Mouse (Mus musculus) stomach, embryonic 14.5 days (tissue): ENCODE measurements around the gene Hipk2. TPM values are rescaled to one million over a fixed set of nuclear protein-coding genes. Genes with fewer than 3 reads are reported as not detected.

Experiments used
- ATAC-seq: fragments of 200-750 bp; cut with Nextera tagmentation; 2 replicates; pipeline ENCODE4 v1.8.0; 2017; ENCODE audit warnings: low read depth, moderate TSS enrichment; ENCODE audit not compliant: insufficient number of reproducible peaks, insufficient read depth, low FRiP score
- H3K27ac ChIP-seq: fragments of 300-500 bp; sonication (generic); 2 replicates; pipeline ENCODE4 v1.5.1; 2014; ENCODE audit warnings: mild to moderate bottlenecking, low read length, moderate library complexity, mixed read lengths
- H3K27me3 ChIP-seq: fragments of 300-500 bp; sonication (generic); 2 replicates; pipeline ENCODE4 v1.6.1; 2014; ENCODE audit warnings: low read length, control low read depth, mixed read lengths; ENCODE audit not compliant: control insufficient read depth, insufficient read depth
- H3K36me3 ChIP-seq: fragments of 300-500 bp; sonication (generic); 2 replicates; pipeline ENCODE4 v1.6.1; 2014; ENCODE audit warnings: mild to moderate bottlenecking, control low read depth, low read length, moderate library complexity, mixed read lengths; ENCODE audit not compliant: control insufficient read depth, insufficient read depth
- H3K4me1 ChIP-seq: fragments of 300-500 bp; sonication (generic); 2 replicates; pipeline ENCODE4 v1.6.1; 2014; ENCODE audit warnings: low read length, control low read depth, mixed read lengths; ENCODE audit not compliant: control insufficient read depth, insufficient read depth
- H3K4me2 ChIP-seq: fragments of 300-500 bp; sonication (generic); replicated peaks from 2 replicates; pipeline ENCODE4 v1.6.1; 2014; ENCODE audit warnings: low read depth, low read length, control low read depth
- H3K4me3 ChIP-seq: fragments of 300-500 bp; sonication (generic); 2 replicates; pipeline ENCODE4 v1.5.1; 2014; ENCODE audit warnings: low read depth, low read length, control low read depth
- H3K9ac ChIP-seq: fragments of 300-500 bp; sonication (generic); replicated peaks from 2 replicates; pipeline ENCODE4 v1.6.1; 2014; ENCODE audit warnings: low read depth, mild to moderate bottlenecking, control low read depth, low read length, moderate library complexity, mixed read lengths
- H3K9me3 ChIP-seq: fragments of 300-500 bp; sonication (generic); 2 replicates; pipeline ENCODE4 v1.6.1; 2016; ENCODE audit warnings: low read depth, low read length, control low read depth; ENCODE audit not compliant: control insufficient read depth
- WGBS: fragments of 180-500 bp; shearing (Covaris S2); extraction: QIAGEN DNeasy Blood & Tissue Kit; methylation state at CpG from one replicate; pipeline ENCODE4 v1.1.7; 2014; 5-methylcytosine and 5-hydroxymethylcytosine counted together
- polyA plus RNA-seq: library from polyadenylated mRNA; unstranded; fragments of >200 nt; fragmentation: Nextera tagmentation; extraction: Ambion mirVana; gene quantifications from 2 replicates; pipeline ENCODE4 v1.2.1, GENCODE M21; 2014

Hipk2 gene
- polyA plus RNA-seq, 1 experiment from 2014 or later: 34.3 TPM

DNA sequence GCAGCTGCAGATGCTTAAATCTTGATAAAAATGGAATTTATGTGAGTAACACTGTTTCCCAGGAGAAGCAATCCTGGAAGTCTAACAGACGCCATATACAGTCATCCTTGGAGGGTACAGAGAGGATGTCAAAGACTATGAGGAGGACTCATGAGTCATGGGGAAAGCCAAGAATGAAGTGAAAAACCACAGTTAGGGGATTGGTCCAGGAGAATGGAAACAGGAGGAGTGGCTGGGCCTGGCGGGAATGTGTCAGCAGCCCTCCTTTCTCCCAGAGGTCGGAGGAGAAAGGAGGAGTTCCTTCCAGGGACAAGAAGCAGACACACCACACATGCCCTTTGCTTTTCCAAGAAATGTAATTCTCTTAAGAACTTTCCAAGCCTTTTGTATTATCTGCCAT is 46.5 kb downstream of the Hipk2 start:
- 59% methylated on average over 3 of the region's 3 CpGs for WGBS

DNA sequence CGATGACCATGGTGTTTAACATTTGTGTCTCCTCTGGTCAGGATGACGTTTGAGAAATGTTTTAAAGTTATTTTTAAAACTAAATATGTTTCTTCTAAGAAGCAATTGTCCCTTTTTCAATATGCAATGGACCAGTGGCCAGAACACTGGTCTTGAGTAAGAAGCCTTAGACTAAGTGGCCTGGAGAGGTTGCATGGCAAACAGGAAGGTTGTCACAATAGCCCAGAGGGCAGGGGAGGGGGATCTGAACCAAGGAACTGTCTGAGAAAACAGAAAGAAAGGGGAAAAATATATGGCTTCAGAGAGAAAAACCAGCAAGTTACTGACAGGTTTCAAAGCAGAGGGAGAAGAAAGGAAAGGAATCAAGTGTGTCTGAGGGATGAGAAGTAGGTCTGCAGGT is 47.8 kb downstream of the Hipk2 start:
- no peak overlapping the region for H3K9ac ChIP-seq
- H3K4me1 ChIP-seq: peaks cover 6% of the 10 kb centered on the region; the same call in 1 of the 2 replicates
- no peak for ATAC-seq
- no peak overlapping the region for H3K4me3 ChIP-seq
- no peak overlapping the region for H3K4me2 ChIP-seq
- H3K9me3 ChIP-seq: no peaks in the 10 kb centered on the region
- H3K27ac ChIP-seq: no peak overlapping the region
- no peaks in the 10 kb centered on the region for H3K36me3 ChIP-seq
- H3K27me3 ChIP-seq: no peaks in the 10 kb centered on the region
- WGBS: 68% methylated on average over 2 of the region's 2 CpGs

More for the DNA sequence above, 46.5 kb downstream of the Hipk2 start:
- H3K27me3 ChIP-seq: no peaks in the 10 kb centered on the region
- ATAC-seq: no peak
- no peaks in the 10 kb centered on the region for H3K36me3 ChIP-seq
- H3K4me2 ChIP-seq: no peak overlapping the region
- H3K9ac ChIP-seq: no peak overlapping the region
- H3K27ac ChIP-seq: no peak overlapping the region
- H3K9me3 ChIP-seq: no peaks in the 10 kb centered on the region
- no peak overlapping the region for H3K4me3 ChIP-seq
- peaks cover 6% of the 10 kb centered on the region; the same call in 1 of the 2 replicates for H3K4me1 ChIP-seq

DNA sequence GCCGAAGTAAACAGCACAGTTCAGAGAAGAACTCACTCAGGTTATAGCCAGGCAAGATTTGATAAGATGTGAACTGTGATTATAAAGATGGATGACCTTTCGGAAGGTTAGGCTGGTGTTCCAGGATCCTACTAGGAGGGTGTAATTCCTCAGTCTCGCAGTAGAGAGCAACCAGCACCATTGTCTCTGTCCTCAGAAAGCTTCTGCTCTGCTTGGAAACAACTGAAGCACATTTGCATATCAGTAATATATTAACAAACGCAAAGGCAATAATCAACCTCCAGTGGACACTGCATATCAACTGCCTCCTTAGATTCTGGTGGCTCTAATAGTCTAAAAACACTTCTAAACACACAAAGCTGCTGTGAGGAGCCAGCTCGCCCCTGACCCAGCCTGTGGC is 48.5 kb downstream of the Hipk2 start:
- Histone ChIP-seq H3K4me1 (peaks cover 6% of the 10 kb centered on the region; the same call in 1 of the 2 replicates), H3K4me2 (no peak overlapping the region), H3K27me3 (no peaks in the 10 kb centered on the region), H3K36me3 (no peaks in the 10 kb centered on the region), H3K27ac (no peak overlapping the region), H3K4me3 (no peak overlapping the region), H3K9ac (no peak overlapping the region), H3K9me3 (no peaks in the 10 kb centered on the region)
- no peak for ATAC-seq
- WGBS: 57% methylated on average over 5 of the region's 5 CpGs

DNA sequence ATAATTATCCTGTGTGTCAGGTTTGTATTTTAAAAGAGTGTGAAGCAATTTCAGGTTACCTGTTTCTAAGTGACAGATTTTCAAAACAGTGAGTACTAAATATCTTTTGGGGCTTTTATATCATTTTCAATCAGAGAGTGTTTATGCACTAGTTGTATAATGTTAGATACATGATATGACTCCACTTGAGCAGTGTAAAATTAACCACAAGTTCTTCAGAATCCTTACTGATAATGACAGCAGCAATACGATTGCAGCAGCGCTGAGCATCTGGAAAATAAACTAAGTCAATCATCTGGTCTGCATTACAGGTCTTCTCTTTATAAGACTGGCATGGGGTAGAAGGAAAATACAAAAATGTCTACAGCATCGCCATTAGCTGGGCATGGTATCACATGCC is 49.1 kb downstream of the Hipk2 start:
- ATAC-seq: no peak
- H3K27me3 ChIP-seq: no peaks in the 10 kb centered on the region
- H3K9me3 ChIP-seq: no peaks in the 10 kb centered on the region
- no peak overlapping the region for H3K4me2 ChIP-seq
- H3K4me1 ChIP-seq: peaks cover 6% of the 10 kb centered on the region; the same call in 1 of the 2 replicates
- H3K4me3 ChIP-seq: no peak overlapping the region
- no peak overlapping the region for H3K27ac ChIP-seq
- 71% methylated on average over 3 of the region's 3 CpGs for WGBS
- H3K9ac ChIP-seq: no peak overlapping the region
- no peaks in the 10 kb centered on the region for H3K36me3 ChIP-seq

DNA sequence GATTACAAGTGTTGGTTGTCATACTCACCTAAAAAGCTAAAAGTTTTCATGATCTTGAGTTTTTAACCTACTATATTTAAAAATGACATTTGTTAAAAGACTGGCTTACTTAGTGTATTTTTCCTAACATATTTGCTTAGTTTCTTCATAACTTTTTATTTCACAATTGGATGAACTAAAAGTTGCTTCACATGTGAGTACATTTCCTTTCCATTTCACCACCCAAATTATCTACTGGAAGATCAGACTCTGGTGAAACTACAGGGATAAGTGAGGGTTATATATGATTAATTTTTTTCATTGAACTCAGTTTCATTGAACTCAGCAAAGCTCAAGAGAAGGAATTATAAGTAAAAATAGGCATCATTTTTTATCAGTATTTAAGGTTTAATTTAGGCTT is 50.1 kb downstream of the Hipk2 start:
- Histone ChIP-seq H3K4me2 (no peak overlapping the region), H3K27ac (no peak overlapping the region), H3K27me3 (no peaks in the 10 kb centered on the region), H3K9ac (no peak overlapping the region), H3K9me3 (no peaks in the 10 kb centered on the region), H3K4me3 (no peak overlapping the region), H3K36me3 (no peaks in the 10 kb centered on the region; the same call in 1 of the 2 replicates), H3K4me1 (peaks cover 6% of the 10 kb centered on the region; the same call in 1 of the 2 replicates)
- ATAC-seq: no peak

DNA sequence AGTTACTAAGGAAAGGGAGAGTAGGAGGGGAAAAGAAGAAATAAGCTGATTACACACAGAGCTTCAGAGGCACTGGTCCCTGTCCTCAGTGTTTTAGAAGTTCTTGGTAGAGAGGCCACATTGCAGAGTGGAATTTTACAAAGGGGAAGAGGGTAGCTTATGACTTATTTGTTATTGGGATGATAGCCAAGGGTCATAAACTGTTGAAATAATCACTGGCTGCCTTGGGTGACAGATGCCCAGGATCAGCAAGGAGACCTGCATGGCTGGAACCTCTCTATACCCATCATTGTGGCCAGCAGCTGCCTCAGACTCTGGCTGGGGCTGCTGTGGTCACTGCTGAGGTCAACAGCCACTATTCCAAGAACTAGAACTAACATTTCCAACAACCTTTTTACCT is 52.1 kb downstream of the Hipk2 start:
- Histone ChIP-seq H3K27me3 (no peaks in the 10 kb centered on the region), H3K9me3 (no peaks in the 10 kb centered on the region), H3K9ac (no peak overlapping the region), H3K4me3 (no peak overlapping the region), H3K4me2 (no peak overlapping the region), H3K36me3 (peaks cover 6% of the 10 kb centered on the region), H3K4me1 (peaks cover 6% of the 10 kb centered on the region; the same call in 1 of the 2 replicates), H3K27ac (no peak overlapping the region)
- ATAC-seq: no peak

DNA sequence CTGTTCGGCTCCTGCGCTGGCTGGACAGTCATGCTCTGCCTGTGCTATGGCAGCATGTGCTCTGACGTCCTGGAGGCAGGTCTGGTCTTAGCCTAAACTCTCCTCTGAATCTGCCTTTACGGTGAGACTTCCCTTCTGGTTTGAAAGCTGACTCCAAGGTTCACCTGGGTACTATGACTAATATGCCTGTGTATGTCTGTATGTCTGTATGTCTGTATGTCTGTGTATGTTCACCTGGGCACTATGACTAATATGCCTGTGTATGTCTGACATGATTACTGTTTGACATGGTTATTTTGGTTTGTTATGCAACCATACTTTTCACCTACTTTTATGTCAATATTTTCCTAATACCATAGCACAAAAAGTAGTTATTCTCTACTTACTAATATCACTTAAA is 52.8 kb downstream of the Hipk2 start:
- H3K4me2 ChIP-seq: no peak overlapping the region
- H3K27ac ChIP-seq: no peak overlapping the region
- no peak for ATAC-seq
- H3K36me3 ChIP-seq: peaks cover 12% of the 10 kb centered on the region
- WGBS: 95% methylated on average over 4 of the region's 4 CpGs
- H3K9ac ChIP-seq: no peak overlapping the region
- H3K27me3 ChIP-seq: no peaks in the 10 kb centered on the region
- H3K9me3 ChIP-seq: no peaks in the 10 kb centered on the region
- H3K4me1 ChIP-seq: peaks cover under 1% of the 10 kb centered on the region; the same call in 1 of the 2 replicates
- no peak overlapping the region for H3K4me3 ChIP-seq

DNA sequence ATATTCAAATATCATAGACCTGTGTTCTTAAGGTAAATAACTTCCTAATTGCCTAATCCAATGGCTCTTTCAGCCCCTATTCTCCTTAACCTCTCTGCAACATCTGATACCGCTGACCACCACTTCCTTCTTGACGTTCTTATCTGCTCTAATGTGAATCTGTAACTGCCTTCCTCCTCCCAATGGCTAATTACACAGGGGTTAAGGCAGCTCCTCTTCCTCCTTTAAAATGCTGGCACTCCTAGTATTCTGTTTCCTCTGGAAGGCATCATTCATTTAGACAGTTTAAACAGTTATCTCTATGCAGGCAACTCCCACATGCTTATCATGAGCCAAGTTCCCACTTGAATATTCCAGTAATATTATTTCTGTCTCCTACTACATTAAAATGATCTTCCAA is 54.3 kb downstream of the Hipk2 start:
- Histone ChIP-seq H3K9ac (no peak overlapping the region), H3K9me3 (no peaks in the 10 kb centered on the region), H3K36me3 (peaks cover 25% of the 10 kb centered on the region), H3K4me2 (no peak overlapping the region), H3K4me3 (no peak overlapping the region), H3K27me3 (no peaks in the 10 kb centered on the region), H3K27ac (no peak overlapping the region), H3K4me1 (no peaks in the 10 kb centered on the region; the same call in 1 of the 2 replicates)
- no peak for ATAC-seq
- WGBS: 42% methylated on average over 2 of the region's 2 CpGs

DNA sequence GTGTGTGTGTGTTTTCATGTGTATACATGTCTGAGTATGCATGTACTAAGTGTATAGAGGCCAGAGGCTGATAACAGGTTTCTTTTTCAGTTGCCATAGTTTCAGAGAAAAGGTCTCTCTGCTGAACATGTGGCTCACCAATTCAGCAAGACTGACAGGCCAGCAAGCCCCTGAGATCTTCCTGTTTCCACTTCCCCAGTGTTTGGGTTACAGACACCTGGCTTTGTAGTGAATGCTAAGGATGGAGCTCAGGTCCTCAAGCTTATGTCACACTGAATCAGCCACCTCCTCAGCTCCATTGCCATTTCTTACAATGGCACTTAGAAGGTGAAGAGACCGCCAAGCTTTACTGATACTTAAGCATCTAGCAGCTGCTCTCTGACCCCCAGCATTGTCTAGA is 55.1 kb downstream of the Hipk2 start:
- 95% methylated on average over 1 of the region's 1 CpGs for WGBS
- Histone ChIP-seq H3K9ac (no peak overlapping the region), H3K4me3 (no peak overlapping the region), H3K36me3 (peaks cover 32% of the 10 kb centered on the region), H3K27me3 (no peaks in the 10 kb centered on the region), H3K4me1 (no peaks in the 10 kb centered on the region; the same call in 1 of the 2 replicates), H3K9me3 (no peaks in the 10 kb centered on the region), H3K4me2 (no peak overlapping the region), H3K27ac (no peak overlapping the region)
- ATAC-seq: no peak
